Mouse (Mus musculus) myocyte (in vitro differentiated cells): ENCODE measurements around the gene Sec23b.

Source experiments
- MYOD1 ChIP-seq, 3 experiments: IDR thresholded peaks; one replicate each; pipeline ENCODE4 v1.6.1; 2011; ENCODE audit warnings: control low read depth in 2 of 3, low read depth in 2 of 3, mild to moderate bottlenecking in 2 of 3, moderate library complexity in 1 of 3; ENCODE audit not compliant: insufficient read length in 2 of 3, control insufficient read depth in 1 of 3
- POLR2A ChIP-seq: IDR thresholded peaks from one replicate; pipeline ENCODE4 v1.6.1; 2011; ENCODE audit warnings: low read depth, mild to moderate bottlenecking, control low read depth, moderate library complexity; ENCODE audit not compliant: insufficient read length
- POLR2AphosphoS2 ChIP-seq: IDR thresholded peaks from one replicate; pipeline ENCODE4 v1.6.1; 2011; ENCODE audit warnings: low read depth, control low read depth; ENCODE audit not compliant: insufficient read length
- SRF ChIP-seq: IDR thresholded peaks from one replicate; pipeline ENCODE4 v1.6.1; 2011; ENCODE audit warnings: low read depth; ENCODE audit not compliant: control insufficient read depth, insufficient read length
- TCF12 ChIP-seq: IDR thresholded peaks from one replicate; pipeline ENCODE4 v1.6.1; 2011; ENCODE audit warnings: mild to moderate bottlenecking, control low read depth; ENCODE audit not compliant: poor library complexity, insufficient read depth, severe bottlenecking
- TCF3 ChIP-seq: IDR thresholded peaks from one replicate; pipeline ENCODE4 v1.6.1; 2011; ENCODE audit warnings: low read depth, control low read depth; ENCODE audit not compliant: insufficient read length
- USF1 ChIP-seq: IDR thresholded peaks from one replicate; pipeline ENCODE4 v1.6.1; 2011; ENCODE audit warnings: low read depth, mild to moderate bottlenecking, control low read depth, moderate library complexity

- TF ChIP-seq SRF (no peak), MYOD1 (IDR thresholded peaks at IDR 0.05; ENCODE audit: control insufficient read depth in 1 of 3, insufficient read length in 2 of 3, low read depth in 2 of 3) (no peak), POLR2A (no peak), TCF12 (no peak), TCF3 (no peak), POLR2AphosphoS2 (no peak), USF1 (no peak)
These were observed 84.1 kb downstream of the Sec23b start for GRCm38 (mm10) chr2:144640101-144640500.
